Mouse (Mus musculus) CD8-positive naive resting alpha-beta T cell, adult 2 months (primary cell): Measurements from ENCODE around the gene A230050P20Rik.
"Not testable (repeated sequence)": the region's sequence is repeated elsewhere in the genome, so short reads cannot be mapped to it uniquely, and the experiment has no call there.

Experiments
- DNase-seq, 2 experiments: peaks; one replicate each; pipeline ENCODE4 v3.0.0; 2022; ENCODE audit warnings: low read depth in 2 of 2, low spot score in 2 of 2

Gene A230050P20Rik

DNA sequence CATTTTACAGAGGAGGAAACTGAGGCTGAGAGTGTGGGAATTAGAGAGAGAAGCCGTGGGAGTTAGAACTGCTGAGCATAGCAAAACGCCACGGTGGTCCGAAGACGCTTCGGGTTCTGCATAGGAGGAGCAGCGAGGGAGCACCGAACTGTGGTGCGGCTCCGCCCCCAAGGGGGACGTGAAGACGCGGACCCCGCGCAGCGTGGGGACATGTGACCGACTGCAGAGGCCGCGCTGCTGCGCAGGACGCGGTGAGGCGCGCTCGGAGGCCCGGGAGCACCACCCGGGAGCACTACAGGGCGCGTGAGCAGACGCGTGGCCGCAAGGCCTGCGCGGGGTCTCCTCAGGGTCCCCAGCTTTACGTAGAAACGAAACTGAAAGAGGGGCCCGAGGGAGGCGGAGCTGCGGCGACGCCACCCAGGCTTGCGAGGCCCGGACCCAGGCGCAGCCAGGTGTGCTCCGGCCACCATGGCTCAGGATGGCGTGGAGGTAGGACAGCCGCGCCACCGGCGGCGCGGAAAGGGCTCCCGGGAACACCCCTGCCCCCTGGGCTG is at the start of gene A230050P20Rik:
Gene A230050P20Rik, plus strand, starts transcription at position 195 of the 554 bp plus-strand sequence.
- DNase-seq = peak; percentile 35 to 46

DNA sequence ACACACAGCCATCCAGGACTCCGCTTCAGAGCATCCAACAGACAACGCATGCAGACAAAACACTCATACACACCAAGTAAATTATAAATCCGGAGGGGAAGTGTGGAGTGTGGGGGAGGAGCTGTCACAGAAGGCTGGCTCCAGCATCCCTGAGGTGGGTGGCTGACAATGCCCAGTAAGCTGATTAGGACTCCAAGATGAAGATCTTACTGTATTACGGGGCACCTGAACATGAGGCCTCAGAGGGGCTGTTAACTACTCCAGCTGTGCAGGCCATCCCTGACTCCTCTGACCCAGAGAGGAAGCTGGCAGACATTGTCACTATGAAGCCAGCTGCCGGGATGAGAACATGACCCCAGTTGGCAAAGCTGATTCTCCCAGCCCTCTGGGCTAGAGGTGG is 48.4 kb upstream of the A230050P20Rik start:
- no peak for DNase-seq

DNA sequence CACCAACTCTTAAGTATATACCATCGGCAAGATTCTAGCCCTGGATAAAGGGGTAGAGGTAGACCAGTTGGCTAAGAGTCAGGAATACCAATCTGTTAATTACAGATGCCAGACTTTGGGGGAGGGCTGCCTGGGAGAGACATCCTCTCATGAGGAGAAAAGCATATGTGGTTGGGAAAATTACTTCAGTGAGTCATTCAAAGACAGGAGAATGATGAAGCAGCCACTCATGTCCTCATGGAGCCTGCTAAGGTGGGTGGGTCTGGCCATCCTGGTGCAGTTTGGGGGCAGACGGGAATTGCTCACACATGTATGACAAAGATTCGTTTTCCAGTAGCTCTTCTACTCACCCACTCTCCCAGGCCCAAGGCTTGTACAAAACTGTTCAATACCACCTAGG is 45.6 kb upstream of the A230050P20Rik start:
- DNase-seq = no peak

DNA sequence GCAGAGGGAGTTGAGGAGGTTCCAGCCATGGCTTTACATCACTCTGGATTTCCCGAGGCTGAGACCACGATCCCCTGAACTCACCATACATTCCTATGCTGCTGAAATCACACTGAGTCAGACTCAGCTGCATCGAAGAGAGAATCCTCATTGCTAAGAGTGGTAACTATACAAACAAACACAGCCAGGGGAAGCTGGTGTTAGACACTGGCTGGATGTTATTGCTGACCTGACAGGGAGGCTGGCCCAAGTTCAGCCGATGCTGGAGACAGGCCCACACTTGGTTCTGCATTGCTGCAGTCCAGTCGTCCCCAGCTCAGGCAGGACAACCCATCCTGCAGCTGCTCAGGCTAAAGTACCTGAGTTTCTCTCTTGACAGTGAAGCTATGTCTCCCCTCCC is 42.7 kb upstream of the A230050P20Rik start:
- DNase-seq = no peak

DNA sequence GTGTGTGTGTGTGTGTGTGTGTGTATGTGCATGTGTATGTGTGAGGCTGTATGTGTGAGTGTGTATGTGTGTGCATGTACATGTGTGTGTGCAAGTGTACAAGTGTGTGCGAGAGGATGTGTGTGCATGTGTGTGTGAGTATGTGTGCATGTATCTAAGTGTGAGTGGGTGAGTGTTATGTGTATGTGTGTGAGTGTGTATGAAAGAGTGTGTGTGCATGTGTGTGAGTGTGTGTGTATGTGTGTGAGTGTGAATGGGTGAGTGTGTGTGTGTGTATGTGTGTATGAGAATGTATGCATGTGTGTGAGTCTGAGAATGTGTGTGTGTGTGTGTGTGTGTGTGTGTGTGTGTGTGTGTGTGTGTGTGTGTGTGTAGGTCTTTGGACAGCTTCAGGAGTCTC is 40.3 kb upstream of the A230050P20Rik start:
- DNase-seq = no peak

DNA sequence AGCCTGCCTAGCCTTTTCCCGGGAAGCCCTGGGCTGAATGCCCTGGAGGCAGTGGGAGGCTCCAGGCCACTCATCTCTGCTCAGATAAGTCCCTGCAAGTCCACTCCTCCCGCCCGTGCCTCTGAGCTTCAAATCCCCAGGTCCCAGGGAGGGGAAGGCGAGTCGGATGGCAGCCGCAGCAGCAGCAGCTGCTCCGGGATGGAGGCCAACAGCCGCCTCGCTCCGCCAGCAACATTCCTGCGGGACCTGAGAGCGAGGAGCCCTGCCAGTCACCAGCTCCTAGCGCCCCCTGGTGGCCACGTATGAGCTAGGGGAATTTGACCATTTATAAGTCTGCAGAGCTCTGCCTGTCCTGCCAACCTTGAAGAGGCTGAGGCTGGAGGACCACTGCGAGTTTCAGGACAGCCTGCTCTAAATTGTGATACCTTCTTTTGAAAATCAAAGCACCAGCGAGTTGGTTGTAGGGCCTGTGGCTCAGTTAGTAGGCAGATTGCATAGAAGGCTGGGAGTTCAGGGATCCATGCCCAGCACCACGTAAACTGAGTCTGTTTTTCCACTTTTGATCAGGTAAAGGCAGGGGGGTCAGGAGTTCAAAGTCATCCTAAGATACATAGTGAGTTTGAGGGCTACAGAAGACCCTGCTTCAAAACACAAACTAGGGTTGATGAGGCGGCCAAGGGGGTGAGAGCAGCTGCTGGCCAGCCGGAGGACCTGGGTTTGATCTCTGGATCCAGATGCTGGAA is 37.4 kb upstream of the A230050P20Rik start:
- peak; percentile 50 to 65 for DNase-seq

DNA sequence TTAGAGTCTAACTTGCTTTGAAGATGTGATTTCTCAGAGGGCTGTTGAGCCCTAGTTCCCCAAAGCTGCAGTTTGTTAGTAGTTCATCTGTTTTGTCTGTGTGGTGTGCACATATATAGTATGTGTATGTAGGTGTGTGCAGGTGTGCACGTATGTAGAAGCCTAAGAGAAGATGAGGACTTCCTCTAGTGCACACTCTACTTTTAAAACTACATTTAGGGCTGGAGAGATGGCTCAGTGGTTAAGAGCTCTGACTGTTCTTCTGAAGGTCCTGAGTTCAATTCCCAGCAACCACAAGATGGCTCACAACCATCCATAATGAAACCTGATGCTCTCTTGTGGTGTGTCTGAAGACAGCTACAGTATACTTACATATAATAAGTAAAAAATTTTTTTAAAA is 33.6 kb upstream of the A230050P20Rik start:
- DNase-seq = no peak

DNA sequence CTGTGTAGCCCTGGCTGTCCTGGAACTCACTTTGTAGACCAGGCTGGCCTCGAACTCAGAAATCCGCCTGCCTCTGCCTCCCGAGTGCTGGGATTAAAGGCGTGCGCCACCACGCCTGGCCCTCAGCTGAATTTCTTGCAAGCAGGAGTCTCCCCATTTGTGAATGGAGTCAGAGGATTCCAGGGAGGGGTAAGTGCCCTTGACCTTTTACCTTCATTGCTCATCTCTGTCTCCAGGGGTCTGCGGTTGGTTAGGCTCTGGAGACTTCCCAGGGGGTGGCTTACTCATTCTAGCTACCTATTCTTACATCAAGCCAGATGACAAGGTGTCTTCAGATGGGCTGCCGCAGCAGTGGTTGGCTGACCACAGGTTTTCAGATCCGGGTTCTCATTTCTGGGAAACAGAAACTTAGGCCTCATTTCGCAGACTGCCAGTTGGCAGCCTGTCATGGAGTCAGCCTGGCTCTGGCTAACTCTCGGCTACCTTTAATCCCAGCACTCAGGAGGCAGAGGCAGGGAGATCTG is 32.9 kb upstream of the A230050P20Rik start:
- not testable (repeated sequence) for DNase-seq

DNA sequence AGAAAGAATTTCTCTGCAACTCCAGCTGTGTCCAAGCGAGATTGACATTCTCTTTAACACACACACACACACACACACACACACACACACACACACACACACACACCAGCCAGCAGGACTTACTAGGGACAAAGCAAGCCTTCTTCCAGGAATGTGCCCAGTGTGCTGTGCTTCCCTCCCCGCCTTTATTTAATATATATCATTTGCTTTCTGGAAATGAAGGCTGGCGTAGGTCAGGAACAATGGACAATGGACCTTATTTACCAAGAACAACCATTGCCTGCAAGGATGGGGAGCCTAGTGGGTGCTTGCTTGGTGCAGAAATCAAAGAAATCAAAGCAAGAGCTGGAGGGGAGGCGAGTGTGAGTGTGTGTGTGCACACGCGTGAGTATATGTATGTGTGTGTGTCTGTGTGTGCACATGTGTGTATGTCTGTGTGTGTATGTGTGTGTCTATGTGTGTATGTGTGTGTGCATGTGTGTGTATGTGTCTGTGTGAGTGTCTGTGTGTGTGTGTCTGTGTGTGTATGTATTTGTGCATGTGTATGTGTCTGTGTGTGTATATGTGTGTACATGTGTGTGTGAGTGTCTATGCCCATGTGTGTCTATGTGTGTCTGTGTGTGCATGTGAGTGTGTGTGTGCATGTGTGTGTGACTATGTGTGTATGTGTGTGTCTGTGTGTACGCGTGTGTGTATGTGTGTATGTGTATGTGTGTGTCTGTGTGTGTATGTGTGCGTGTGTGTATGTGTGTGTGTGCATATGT is 31.1 kb upstream of the A230050P20Rik start:
- no peak for DNase-seq

DNA sequence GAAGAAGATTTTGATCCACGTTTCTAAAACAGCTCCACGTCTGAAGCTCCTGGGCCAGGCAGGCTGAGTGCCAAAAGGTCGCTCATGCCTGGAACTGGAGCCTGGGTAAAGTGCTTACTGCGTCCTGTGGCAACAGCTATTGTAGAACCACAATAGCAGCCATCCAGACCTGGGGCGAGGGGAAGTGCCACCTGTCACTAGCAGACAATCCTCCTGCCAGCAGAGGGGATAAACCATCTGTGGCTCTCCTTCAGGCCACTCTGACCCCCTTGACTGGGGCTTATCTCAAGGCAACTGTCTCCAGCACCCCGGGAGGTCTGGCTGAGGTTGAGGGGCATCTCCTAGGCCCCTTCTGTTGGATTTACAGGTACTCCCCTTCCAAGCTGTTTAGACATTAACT is 29.5 kb upstream of the A230050P20Rik start:
- no peak for DNase-seq

DNA sequence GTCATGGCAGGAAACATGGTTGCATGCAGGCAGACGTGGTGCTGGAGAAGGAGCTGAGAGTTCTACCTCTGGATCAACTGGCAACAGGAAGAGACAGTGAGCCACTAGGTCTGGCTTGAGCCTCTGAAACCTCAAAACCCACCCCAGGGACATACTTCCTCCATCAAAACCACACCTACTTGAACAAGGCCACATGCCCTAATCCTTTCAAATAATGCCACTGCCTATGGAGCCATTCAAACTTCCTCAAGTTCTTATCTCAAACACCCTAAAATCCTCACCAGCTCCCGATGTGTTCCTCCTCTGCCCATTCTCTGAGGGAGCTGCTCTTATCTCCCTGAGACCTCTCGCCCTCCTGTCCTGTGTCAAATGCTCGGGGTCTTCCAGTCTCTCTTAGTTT is 26.2 kb upstream of the A230050P20Rik start:
- no peak for DNase-seq

DNA sequence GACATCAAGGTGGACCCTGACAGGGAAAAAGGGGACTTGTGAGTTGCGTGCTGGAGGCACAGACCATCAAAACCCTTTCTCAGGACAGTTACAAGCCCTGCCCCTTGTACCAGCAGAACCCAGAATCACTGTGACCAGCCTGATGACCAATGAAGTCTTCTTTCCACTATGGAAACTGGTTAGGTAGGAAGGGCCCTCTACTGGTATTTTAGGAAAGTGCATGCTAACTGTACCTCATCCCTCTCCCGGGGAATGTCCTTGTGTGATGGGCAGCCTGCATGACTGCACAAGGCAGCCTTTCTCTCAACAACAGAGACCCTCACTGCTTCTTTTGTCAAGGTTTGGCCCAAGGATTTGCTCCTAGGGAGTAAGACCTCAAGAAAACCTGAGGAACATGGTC is 25.8 kb upstream of the A230050P20Rik start:
- no peak for DNase-seq

DNA sequence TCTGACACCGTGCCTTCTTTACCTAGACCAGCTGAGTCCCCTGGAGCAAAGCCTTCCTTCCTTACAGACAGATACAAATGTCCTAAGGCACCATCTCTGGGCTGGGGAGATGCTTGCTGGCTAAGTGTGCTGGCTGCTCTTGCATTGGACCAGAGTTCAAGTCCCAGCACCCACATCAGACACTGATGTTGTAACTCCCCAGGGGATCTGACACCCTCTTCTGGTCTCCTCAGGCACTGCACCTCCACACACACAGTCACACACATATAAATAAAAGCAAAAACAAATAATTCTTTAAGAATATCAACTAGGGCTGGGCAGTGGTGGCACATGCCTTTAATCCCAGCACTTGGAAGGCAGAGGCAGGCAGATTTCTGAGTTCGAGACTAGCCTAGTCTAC is 18.3 kb upstream of the A230050P20Rik start:
- DNase-seq = no peak

DNA sequence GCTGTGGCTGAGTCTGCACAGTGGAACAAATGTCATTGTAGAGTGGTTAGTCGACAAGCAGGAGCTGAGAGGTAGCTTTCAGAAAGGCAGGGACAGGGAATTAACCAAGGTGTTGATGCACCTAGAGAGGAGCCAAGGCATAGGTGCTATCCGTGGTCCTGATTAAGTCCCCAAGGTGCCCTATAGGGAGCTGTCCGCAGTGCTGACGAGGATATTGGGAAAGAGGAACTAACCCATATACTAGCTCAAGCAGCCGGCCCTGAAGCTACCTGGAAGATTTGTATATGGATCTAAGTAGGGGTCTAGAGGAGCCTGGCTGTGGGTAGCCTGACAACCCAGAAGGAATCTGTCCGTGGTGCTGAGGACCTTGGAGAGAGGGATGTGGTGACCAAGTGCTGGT is 11.3 kb upstream of the A230050P20Rik start:
- DNase-seq = no peak

DNA sequence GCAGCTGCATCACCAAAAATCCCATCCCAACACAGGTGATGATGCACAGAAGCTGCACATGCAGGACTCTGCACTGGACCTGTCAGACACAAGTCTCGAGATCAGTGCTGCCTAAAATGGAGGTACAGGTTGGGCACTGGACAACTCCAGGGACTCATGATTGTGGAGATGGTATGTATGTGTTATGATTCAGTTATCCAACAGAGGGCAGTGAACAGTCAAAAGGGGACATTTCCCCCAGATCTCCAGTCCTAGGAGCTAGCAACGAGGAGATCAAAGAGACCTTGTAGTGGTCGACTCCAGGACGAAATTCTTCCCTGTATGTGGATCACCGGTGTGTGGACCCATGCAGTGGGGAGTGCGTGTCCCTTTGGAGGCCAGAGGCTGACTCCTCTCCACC is 8.5 kb upstream of the A230050P20Rik start:
- no peak for DNase-seq

DNA sequence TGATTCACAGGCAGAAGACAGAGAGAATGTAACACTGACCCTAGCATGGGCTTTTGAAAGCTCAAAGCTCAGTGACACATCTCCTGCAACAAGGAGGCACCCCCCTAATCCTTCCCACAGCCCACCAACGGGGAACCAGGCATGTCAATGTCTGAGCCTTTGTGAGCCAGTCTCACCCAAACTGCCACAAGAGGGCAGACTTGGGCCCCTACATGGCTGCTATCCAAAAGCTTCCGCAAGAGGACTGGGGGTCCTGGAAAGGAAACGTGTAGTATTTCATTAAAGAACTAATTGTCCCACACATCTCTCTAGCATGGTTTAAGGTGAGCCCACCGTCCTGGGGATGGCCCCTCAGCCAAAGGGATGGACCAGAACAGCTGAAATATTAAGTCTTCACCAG is 6.6 kb upstream of the A230050P20Rik start:
- DNase-seq = peak in 1 of 2 experiments; percentile 44

DNA sequence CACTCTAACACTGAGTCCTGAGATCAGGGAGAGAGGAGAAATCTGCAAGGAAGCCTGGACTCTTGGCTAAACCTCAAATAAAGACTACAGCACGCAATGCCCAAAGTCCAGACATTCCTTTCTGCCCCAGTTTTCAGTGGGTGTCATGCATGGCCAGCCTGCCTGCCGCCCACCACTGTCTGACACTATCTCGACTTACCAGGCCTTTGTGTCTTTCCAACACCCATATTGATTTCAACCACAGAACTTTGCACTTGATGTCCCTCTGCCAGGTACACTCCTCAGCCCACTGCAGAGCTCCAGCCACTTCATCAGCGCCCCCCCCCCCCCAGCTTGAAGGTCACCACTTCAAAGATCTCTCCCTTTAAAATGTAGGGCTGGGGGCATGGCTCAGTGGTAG is 6.2 kb upstream of the A230050P20Rik start:
- DNase-seq = no peak

DNA sequence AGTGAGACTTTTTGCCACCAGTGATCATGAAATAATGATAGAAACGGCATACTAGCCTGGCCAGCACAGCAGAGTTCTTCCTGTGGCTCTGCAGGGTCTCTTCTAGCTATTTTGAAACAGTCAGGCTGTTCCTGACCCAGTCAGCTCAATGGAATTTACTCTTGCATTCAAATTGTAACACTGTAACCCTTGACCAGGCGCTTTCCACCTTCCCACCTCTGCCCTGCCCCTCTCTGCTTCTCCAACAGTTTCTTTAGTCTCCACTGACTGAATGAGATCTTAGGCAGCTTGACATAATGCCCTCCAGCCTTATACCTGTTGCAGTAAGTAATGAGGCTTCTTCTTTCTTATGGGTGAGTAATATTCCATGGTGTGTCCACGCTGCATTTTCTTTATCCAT is 1.6 kb upstream of the A230050P20Rik start:
- no peak for DNase-seq

DNA sequence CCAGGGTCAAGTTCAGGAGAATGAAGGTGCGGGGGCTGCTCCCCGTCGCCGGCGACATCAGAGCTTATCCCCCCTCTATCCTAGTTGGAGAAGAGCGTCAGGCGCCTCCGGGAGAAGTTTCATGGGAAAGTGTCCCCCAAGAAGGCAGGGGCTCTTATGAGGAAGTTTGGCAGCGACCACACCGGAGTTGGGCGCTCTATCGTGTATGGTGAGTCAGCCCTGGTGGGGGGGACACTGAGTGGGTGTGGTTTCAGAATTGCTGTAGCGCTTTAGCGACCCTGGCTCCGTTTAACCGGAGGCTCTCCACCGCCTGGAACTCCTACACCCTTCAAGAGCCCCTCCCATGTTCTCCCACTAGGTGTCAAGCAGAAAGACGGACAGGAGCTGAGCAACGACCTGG is 804 bp downstream of the A230050P20Rik start:
- DNase-seq = no peak

DNA sequence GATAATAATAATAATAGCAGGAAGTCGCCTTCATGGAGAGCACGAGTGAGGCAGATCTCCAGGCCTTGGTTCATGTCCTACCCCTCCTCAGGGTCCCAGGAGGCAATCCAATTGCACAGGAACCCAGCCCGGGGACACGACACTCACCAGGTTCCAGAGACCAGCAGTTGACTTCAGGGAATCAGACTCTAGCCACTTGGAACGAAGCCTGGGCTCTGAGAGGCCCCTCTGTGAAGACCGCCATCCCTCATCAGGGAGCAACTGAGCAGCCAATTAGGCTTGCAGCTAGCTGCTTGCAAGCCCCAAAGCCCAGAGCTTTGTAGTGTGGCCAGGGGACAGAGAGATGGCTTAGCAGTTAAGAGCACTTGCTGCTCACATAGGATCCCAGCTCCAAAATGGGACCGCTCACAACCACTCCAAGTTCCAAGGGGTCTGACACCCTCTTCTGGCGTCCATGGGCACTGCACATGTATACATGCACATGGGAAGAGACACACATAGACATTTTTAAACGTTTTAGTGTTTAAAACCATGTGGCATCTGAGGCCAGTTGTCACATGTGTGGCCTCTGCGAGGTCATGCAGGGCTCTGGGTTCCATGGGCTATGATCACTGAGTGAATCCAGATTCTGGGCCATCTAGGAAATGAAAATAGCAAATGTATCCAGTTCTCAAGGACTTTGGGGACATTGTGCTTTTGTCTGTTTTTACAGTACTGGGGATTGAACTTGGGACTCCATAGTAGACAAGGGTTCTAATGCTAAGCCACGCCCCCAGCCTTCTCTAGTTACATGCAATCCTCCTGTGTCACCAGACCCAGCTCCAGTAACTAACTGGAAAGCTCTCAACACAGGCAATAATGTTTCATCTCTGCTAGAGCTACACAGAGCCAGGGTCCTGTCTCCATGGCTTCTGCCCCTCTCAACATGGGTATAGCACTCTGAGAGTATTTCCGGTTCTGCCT is 2.0 kb downstream of the A230050P20Rik start:
- DNase-seq = no peak

DNA sequence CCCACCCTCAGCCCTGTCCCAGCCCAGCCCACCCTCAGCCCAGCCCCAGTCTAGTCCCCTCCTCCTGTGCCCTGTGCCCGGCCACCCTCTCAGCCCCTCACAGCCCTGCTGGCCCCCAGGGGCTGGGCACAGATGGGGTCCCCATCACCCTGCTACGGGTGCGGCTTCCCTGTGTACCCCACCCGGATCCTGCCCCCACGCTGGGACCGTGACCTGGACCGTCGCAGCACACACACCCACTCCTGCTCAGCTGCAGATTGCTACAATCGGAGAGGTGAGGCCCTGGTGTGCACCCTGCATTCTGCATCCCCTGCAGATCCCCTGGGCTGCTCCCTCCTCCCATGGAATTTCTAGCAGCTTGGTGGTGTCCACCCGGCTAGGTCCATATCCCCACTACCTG is 4.5 kb downstream of the A230050P20Rik start:
- no peak for DNase-seq
